Mouse (Mus musculus): ENCODE measurements at regions not wholly inside any gene's neighbourhood (a gene's known extent, or its start where the extent isn't known, plus 50 kb on each side); places are given as distances from the start of the nearest gene placed in this dataset.

DNA sequence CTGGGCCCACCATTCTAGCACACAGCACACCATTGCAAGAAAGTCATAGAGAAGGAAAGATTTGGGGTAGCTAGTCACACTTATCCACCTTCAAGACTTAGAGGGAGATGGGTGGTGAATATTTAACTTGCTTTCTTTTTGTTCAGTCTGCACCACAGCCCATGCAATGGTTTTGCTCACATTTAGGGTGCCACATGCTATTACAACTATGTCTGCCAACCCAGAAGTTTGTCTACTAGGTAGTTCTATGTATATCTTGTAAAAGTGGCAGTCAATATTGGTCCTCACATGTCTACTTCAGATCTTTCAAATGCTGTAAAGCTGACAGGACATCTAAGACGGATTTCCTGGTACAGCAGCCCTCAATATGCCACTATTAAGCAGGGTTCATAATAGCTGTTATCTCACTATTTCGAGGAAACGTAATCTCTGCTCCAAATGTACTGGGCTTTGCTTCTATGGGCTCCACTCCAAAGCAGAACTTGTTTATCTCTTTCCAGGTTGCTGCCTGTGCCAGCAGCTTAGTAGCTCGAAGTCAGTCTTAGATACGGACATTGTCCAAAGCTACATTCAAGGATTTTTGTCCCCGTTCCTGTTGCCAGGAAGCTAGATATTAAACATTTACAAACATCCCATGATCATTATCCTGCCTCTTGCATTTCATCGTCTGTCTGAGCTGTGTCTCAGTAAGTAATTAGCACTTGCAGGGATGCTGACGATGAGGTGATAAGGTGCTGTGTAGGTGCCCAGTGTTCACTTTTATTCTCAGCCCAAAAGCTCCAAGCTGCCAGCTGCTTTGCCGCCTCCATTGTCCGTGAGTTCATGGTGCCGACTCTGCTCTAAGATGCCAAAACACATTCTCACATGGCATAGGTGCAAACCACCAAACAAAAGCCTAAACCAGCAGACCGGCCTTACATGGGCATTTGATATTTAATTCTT is 327.8 kb upstream of the Robo2 start:
- DNase-seq (ENCODE audit: low spot score in 2 of 2) = no peak

DNA sequence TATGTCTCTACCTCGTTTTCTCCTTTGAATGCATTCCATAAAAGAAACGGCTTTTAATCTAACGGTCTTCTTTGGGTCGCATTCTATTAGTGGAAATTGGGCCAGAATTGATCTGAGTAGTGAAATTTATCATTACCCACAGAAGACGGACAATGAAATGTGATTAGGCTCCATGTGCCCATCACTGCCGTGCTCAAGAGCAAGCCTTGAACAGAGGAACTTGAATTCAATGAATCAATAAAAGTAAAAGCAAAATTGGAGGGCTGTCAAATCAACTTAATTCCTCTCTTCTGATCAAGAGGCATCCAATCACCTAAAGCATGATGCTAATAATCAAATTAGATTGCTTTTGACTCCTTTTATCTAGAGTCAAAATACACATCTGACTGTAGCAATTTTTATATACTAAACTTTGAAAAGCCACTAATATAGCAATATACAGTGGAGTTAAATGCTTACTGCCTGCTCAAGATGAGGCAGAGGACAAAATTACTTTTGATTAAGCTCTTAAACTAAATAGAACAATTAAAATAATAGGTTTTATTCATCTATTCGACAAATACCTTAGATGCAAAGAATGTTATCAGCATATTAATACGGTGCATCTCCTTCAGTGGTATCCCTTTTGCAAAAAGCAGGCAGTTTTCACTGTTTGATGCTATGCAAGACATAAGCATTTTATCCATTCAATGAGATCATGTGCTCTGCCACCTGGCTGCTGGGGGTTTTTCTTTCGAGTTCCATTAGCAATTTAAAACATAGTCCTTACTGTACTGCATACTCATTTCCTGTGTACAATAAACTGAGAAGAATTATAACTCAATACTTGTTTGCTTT is 321.5 kb upstream of the Robo2 start:
- no peak for DNase-seq (ENCODE audit: low spot score in 2 of 2)

DNA sequence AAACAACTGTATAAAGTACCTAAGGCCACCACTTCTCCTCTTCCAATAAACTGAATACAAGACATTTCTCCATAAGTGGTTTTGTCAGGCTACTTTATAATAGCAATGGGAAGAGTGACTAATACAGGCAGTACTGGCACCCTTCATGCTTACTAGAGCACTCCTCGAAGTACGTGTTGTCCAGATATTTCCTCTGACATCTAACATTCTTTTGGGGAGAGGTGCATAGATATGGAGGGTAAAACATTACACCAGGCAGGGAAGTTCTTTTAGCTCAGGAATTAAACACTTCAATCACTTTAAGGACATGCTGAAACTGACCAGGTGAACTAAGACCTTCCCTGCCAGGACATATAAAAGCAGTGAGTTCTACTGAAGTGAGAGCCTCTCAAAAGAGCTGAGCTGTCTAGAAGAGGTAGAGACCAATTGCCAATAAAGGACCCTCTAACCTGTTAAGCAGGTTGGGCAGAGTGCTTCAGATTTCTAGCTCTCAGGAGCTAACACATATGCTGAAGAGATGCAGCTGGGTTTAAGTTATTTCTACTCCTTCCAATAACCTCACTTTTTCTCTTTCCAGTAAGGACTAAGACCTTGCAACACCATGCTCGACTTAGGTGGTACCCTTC is 318.7 kb upstream of the Robo2 start:
- DNase-seq (ENCODE audit: low spot score in 2 of 2) = no peak

DNA sequence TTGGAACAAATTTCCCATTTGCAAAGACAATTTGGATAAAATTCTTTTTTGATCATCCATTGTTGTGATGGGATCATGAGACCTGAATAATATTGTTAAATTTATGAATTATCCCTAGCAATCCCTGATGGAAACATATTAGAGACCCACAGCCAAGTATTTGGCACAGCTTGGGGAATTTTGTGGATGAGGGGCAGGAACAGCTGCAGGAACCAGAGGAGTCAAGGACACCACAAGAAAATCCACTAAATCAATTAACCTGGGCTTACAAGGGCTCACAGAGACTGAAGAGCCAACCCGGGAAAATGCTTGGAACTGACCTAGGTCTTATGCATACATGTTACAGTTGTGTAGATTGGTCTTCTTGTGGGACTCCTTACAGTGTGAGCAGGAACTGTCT is 311.6 kb upstream of the Robo2 start:
- no peak for DNase-seq (ENCODE audit: low spot score in 2 of 2)

DNA sequence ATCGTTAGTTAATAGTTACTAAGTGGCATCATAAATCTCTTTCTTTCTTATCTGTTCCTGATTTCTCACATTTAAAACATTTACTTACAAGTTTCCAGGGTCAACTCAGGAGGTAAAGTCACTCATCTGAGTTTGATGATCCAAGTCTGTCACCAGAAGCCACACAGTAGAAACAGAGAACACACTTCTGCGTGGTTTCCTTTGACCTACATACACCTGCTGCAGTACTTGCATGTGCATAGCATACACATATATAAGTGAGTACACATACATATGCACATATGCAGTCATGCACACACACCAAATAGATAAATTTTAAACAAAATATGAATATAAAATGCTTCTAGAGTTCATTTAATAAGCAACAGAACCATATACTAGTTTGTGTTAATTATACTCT is 306.5 kb upstream of the Robo2 start:
- DNase-seq (ENCODE audit: low spot score in 2 of 2) = no peak

DNA sequence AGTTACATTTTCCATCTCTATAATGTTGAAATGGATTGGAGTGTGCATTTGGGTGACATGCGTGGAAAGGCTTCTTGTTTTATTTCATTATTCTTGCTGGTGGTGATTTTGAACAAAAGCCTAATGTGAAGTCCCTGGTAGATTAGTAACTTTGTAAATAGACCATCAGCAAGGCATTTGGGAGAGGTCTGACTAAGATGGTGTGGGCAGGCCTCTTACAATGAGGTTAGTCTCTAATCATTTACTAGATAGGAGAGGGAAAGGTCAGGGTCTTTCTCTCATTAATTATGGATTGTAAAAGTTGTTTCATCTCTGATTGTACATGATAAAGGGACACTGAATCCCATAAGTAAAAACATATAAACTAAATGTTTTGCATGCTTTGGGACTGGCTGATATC is 306.0 kb upstream of the Robo2 start:
- DNase-seq (ENCODE audit: low spot score in 2 of 2) = no peak

DNA sequence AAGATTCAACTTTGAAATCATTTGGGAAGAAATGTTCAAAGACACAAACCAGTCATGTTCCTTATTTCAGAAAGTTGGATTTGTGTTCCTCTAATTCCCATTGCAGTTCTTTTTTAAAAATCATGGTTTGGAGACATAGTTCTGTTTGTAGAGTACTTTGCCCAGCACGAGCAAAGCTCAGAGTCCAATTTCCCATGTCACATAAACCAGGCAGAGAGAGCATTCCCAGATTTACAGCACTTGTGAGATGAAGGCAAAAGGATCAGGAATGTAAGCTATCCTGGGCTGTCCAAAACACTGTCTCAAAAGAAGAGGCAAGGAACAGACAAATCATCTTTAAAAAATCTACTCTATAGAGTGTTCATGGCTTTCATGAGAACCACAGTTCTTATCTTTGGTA is 303.3 kb upstream of the Robo2 start:
- DNase-seq (ENCODE audit: low spot score in 2 of 2) = no peak

DNA sequence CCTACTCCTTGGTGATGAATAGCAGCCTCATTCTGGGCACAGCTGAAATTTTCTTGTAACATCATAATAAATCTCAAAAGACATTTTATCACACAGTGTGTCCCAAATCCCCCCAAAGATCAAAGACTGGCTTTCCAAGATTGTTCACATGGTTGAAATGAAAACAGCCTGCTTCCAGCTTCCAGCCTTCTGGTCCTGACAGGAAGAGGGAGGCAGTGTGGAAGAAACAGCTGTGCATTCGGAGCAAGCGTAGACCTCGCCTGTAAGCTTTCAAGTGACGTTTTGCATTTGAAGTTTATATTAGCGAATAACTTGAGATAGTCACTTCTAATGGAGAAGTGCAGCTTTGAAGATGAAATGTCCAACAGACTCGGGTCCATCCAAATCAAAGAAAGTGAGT is 300.9 kb upstream of the Robo2 start:
- DNase-seq (ENCODE audit: low spot score in 2 of 2) = no peak

DNA sequence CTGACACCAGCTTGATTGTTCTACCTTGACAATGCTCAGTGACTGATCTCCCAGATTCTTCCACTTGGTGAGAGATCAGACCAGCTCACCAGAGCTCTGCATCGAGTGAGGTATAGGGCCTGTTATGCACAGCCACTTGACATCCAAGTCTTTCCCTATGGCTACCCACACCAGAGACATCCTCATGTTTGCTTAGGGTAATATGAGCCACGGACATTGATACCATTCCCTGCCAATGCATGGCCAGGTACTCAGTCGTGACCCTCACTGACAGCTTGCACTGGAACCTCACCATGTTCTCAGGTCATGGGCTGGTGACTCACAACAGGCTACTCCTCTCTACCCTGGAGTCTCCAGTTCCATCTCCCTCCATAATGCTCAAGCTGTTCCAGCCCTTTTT is 290.4 kb upstream of the Robo2 start:
- DNase-seq (ENCODE audit: low spot score in 2 of 2) = no peak

DNA sequence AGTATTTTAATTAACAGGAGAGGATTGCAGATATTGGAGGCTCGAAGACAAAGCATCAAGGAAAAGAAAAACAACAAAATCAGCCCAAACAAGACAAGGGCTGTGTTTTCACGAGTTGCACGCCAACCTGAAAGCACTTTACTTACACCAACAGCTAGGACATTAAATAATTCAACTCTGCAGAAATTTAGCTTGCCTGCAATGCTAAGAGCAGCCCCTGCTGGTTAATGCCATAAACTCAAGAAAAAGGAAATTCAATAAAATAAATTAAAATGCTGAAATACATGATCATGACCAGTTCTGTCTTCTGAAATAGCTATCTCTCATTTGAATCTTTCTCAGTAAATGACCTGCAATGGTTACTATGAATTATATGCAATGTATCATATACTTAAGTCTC is 271.7 kb upstream of the Robo2 start:
- no peak for DNase-seq (ENCODE audit: low spot score in 2 of 2)

DNA sequence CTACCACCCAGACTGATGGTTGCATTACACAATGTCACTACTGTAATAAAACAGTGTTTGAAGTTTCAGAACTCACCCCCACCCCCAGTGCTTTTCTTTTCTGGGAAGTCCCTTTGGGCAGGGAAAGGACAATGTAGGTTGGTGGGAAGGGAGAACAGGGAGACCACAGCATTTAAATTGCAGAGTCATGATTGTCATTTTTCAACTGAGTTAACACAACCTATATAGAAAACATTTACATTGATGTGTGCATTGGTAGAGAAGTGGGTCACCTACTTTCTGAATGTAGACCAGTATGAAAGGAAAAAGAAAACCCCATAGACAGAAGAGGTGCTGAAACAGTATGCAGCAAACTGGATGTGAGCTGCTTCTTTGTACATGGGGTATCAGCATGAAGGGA is 264.0 kb upstream of the Robo2 start:
- DNase-seq (ENCODE audit: low spot score in 2 of 2) = no peak

DNA sequence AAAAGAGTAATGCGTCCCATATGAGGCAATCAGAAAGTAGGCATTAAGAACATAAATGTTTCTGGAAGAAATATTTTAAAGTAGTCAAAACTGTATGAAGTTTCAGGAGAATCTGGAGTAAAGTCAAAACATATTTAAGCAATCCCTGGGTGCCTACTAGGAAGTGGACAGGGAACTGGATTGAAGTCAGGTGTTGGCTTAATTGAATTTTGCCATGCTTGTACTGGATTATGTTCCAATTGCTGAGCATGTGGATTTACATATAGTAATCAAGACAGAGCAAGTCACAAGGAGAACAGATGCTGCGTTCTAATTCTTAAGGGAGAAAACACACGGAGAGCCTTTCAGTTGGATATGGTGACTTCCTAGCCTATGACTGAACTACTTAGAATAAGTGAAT is 259.8 kb upstream of the Robo2 start:
- no peak for DNase-seq (ENCODE audit: low spot score in 2 of 2)

DNA sequence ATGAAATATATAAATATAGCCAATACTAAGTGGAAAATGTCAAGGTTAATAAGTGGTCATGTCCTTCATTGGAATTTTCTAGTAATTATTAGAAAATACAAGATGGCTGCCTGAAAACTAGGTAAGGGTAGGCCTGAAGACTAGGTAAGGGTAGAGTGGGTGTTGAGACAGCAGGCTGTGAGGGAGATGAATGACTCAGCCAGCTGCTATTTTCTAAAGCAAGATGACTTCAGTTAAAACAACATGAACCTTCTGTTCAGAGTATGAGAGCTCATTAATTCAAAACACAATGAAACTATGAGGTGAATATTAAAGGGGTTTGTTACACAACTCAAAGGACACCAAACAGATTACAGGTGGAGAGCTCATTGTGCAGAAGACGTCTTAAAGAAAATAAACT is 252.7 kb upstream of the Robo2 start:
- DNase-seq (ENCODE audit: low spot score in 2 of 2) = no peak

DNA sequence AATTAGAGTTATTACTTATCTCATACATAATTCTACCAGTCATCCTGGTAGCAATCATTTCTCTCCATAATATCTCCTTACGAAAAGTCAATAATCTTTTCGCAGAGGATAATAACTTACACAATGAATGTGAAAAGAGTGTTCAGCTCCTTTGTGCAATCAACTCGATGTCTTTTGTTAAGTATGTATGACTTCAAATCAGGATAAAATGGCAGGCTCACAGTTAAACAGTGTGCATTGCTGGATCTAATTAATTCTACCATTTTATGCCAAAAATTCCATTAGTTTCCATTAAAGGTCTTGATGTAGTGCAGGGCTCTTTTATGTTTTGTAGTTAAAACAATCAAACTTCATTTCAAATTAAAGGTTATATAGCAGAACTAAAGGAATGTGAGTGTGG is 239.6 kb upstream of the Robo2 start:
- no peak for DNase-seq (ENCODE audit: low spot score in 2 of 2)

DNA sequence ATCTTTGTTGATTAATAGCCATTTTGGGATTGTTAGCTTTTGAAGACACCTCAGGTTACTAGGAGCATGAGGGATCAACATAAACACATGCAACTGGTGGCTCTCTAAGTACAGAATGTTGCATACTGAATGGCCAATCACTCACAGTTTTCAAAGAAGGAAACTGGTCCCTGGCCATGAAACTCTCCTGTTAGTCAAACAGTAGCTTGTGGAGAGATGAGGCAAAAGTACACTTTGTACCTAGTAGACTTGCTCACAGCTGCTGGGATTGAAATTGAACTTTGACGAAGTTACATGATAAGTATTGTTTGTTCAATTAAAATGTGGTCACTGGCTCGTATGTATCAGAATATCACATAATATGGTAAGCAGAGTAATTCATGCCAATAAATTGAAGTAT is 237.6 kb upstream of the Robo2 start:
- no peak for DNase-seq (ENCODE audit: low spot score in 2 of 2)

DNA sequence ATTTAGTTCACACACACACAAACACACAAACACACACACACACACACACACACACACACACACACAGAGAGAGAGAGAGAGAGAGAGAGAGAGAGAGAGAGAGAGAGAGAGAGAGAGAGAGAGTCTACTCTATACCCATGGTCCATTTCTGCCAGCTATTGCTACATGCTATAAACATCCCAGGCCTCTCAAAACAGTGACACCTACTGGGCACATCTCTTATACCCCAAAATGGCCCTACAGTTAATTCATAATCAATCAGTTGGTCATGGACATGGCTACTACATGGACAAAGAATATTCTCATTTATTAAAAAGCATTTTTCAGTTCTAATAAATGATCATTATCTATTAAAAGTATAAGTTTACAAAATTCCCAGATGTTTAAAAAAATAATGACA is 236.8 kb upstream of the Robo2 start:
- no peak for DNase-seq (ENCODE audit: low spot score in 2 of 2)

DNA sequence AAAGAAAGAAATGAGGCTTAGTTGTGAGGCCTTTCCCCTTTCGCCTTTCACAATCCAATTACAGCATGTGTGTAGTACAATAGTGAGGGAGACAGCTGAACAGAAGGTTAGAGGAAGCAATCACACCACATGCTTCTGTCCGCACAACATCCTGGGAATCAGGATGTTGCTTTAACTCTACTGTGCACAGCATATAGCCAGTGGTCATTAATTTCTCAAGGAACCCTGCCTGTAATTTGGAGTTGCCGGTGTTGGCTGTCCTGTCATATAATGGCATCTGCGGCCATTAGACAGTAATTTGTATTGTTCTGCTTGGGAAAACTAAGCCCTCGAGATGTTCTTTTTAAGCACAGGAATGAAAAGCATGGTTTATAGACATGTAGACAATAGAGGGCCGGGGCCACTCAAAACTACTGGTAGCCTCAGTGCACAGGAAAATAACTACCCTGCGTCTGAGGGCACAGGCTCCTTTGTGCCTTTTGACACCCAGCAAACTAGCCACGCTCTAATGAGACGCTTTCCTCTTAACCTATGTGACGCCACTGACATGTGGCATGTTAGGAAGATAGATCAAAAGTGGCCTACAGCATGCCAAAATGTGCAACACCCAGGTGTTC is 233.2 kb upstream of the Robo2 start:
- no peak for DNase-seq (ENCODE audit: low spot score in 2 of 2)

DNA sequence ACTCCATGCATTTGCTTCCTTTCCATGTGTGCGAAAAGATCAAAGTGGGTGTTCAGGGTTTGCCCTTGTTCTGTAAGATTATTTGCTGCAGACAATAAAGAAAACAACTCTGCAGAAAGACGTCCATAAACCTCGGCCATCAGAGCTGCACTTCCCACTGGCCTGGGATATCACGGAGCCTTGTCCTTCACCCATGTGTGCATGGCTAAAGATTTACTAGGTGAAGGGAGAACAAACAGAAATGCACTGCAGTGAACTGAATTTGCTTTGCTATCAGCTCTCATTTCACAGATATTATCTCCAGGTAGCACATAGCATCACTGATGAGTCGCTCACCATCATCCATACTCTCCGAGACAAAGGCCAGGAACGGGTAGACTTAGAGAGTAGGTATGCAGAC is 228.2 kb upstream of the Robo2 start:
- DNase-seq (ENCODE audit: low spot score in 2 of 2) = no peak

DNA sequence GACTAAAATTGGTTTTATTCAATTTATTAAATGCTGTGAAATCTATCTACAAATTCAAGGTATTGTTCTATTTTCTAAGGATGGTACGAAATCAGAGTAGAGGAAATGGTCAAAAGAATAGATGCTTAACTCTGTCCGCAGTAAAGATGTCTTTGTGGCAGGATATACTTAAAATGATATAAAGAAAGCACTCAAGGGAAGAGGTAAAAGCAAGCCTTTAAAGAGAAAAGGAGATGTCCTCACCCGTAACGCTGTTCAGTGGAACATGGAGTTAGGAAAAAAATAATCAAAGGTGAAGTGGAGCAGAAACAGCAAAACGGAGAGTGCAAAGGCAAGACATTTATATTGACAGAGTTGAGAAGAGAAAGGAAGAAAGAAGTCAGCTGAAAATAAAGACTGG is 226.0 kb upstream of the Robo2 start:
- no peak for DNase-seq (ENCODE audit: low spot score in 2 of 2)

DNA sequence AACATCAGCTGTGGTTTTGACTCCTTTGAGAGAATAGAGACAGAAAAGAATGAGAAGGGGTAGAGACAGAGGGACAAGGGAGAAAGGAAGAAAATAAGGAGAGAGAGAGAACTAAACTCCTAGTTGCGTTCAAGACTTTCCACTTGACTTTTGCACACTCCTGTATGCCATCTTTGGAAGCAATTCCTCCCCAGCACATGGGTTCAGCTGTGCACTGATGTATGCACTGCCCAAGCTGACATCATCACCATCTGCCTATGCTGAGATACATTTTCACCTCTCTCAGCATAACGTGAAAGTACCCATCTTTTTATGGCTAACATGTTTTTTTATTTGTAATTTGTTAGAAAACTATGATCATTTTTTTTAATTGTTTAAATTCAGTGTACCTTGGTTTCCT is 214.2 kb upstream of the Robo2 start:
- no peak for DNase-seq (ENCODE audit: low spot score in 2 of 2)

DNA sequence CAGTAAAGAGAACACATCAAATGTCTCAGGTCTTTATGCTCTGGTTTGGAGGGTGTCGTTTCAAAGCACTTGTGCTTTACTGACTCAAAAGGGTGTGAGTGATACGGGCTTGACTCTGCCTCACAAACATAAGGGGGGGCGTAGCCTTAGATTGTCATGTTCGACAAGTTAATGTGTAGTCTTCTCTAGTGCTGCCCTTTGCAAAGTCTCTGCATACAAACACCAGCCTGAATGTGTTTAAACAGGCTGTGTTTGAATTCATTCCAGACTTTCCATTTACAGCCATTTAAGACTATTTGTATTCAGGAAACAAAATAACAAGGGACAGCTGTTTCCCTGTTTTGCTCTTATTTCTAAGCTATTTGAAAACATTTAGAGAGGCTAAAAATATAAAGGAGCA is 200.4 kb upstream of the Robo2 start:
- DNase-seq (ENCODE audit: low spot score in 2 of 2) = no peak

DNA sequence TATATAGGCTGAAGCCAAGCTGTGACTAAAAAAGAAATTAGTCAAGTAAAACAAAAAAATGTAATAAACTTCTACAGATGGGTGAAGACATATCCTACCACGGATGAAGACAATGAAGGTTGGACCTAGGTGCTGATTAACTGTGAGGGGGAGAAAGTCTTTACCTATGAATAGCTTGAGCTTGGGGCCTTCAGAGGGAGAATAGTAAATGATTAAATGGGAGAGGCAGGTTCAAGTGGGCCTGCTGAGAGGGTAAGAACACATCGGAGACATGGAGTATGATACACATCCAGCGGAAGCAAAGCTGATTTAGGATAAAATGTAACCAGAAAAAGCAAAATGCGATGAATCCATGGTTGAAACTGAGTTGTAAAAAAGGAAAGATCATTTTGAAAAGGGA is 197.9 kb upstream of the Robo2 start:
- no peak for DNase-seq (ENCODE audit: low spot score in 2 of 2)

All from urinary bladder, postnatal 36 days (tissue).